Mouse (Mus musculus) neural tube, embryonic 14.5 days (tissue): ENCODE measurements around the gene Gm21750. TPM values are rescaled to one million over a fixed set of nuclear protein-coding genes. Genes with fewer than 3 reads are reported as not detected.

ENCODE experiments used
- ATAC-seq: fragments of 200-750 bp; cut with Nextera tagmentation; 2 replicates; pipeline ENCODE4 v1.8.0; 2017; ENCODE audit warnings: low read depth, mild to moderate bottlenecking, moderate TSS enrichment, moderate library complexity
- H3K27ac ChIP-seq: fragments of 300-500 bp; sonication (generic); 2 replicates; pipeline ENCODE4 v1.5.1; 2014; ENCODE audit warnings: low read depth, mild to moderate bottlenecking, control low read depth, low read length, moderate library complexity, mixed read lengths
- H3K27me3 ChIP-seq: fragments of 300-500 bp; sonication (generic); 2 replicates; pipeline ENCODE4 v1.6.1; 2014; ENCODE audit warnings: low read length; ENCODE audit not compliant: control insufficient read depth, insufficient read depth
- H3K36me3 ChIP-seq: fragments of 300-500 bp; sonication (generic); 2 replicates; pipeline ENCODE4 v1.6.1; 2014; ENCODE audit warnings: low read length, mixed read lengths; ENCODE audit not compliant: control insufficient read depth, insufficient read depth
- H3K4me1 ChIP-seq: fragments of 300-500 bp; sonication (generic); 2 replicates; pipeline ENCODE4 v1.6.1; 2014; ENCODE audit warnings: low read length; ENCODE audit not compliant: control insufficient read depth, insufficient read depth
- H3K4me2 ChIP-seq: fragments of 300-500 bp; sonication (generic); 2 replicates; pipeline ENCODE4 v1.6.1; 2014; ENCODE audit warnings: mild to moderate bottlenecking, low read depth, low read length, control low read depth
- H3K4me3 ChIP-seq: fragments of 300-500 bp; sonication (generic); 2 replicates; pipeline ENCODE4 v1.5.1; 2014; ENCODE audit warnings: low read depth, low read length, control low read depth, mixed read lengths
- H3K9ac ChIP-seq: fragments of 300-500 bp; sonication (generic); replicated peaks from 2 replicates; pipeline ENCODE4 v1.6.1; 2014; ENCODE audit warnings: low read depth, mild to moderate bottlenecking, control low read depth, low read length, mixed read lengths
- H3K9me3 ChIP-seq: fragments of 300-500 bp; sonication (generic); 2 replicates; pipeline ENCODE4 v1.6.1; 2016; ENCODE audit warnings: low read length; ENCODE audit not compliant: control insufficient read depth
- WGBS: fragments of 180-500 bp; shearing (Covaris S2); extraction: QIAGEN DNeasy Blood & Tissue Kit; methylation state at CpG from one replicate; pipeline ENCODE4 v1.1.7; 2014; 5-methylcytosine and 5-hydroxymethylcytosine counted together
- polyA plus RNA-seq: library from polyadenylated mRNA; unstranded; fragments of >200 nt; fragmentation: Nextera tagmentation; extraction: Ambion mirVana; gene quantifications from 2 replicates; pipeline ENCODE4 v1.2.1, GENCODE M21; 2014

The Gm21750 gene
- polyA plus RNA-seq, 1 experiment from 2014 or later: not detected

GRCm38 (mm10) chr14:73650179-73650578 lies 10.8 kb upstream of the Gm21750 start:
- Histone ChIP-seq H3K4me2 (no peak overlapping the region), H3K36me3 (no peaks in the 10 kb centered on the region), H3K4me1 (no peaks in the 10 kb centered on the region), H3K9ac (no peak overlapping the region), H3K4me3 (no peak overlapping the region), H3K27ac (no peak overlapping the region), H3K27me3 (no peaks in the 10 kb centered on the region), H3K9me3 (no peaks in the 10 kb centered on the region)
- WGBS: 90% methylated on average over 4 of the region's 4 CpGs
- no peak for ATAC-seq

- no peak overlapping the region for H3K4me3 ChIP-seq
- no peak overlapping the region for H3K4me2 ChIP-seq
- H3K9me3 ChIP-seq: no peaks in the 10 kb centered on the region
- no peaks in the 10 kb centered on the region for H3K27me3 ChIP-seq
- no peaks in the 10 kb centered on the region for H3K4me1 ChIP-seq
- no peak for ATAC-seq
- 83% methylated on average over 2 of the region's 2 CpGs for WGBS
- no peak overlapping the region for H3K9ac ChIP-seq
- no peaks in the 10 kb centered on the region for H3K36me3 ChIP-seq
- no peak overlapping the region for H3K27ac ChIP-seq
Measured at GRCm38 (mm10) chr14:73670091-73670490, 9.1 kb downstream of the Gm21750 start.

GRCm38 (mm10) chr14:73687726-73688125 lies 26.7 kb downstream of the Gm21750 start:
- Histone ChIP-seq H3K27ac (no peak overlapping the region), H3K4me1 (no peaks in the 10 kb centered on the region), H3K36me3 (no peaks in the 10 kb centered on the region), H3K4me3 (no peak overlapping the region), H3K9ac (no peak overlapping the region), H3K27me3 (no peaks in the 10 kb centered on the region), H3K9me3 (no peaks in the 10 kb centered on the region), H3K4me2 (no peak overlapping the region)
- WGBS: 69% methylated on average over 4 of the region's 4 CpGs
- no peak for ATAC-seq

GRCm38 (mm10) chr14:73688427-73688826 lies 27.4 kb downstream of the Gm21750 start:
- no peak for ATAC-seq
- Histone ChIP-seq H3K36me3 (no peaks in the 10 kb centered on the region), H3K27me3 (no peaks in the 10 kb centered on the region), H3K27ac (no peak overlapping the region), H3K9me3 (no peaks in the 10 kb centered on the region), H3K4me3 (no peak overlapping the region), H3K4me1 (no peaks in the 10 kb centered on the region), H3K9ac (no peak overlapping the region), H3K4me2 (no peak overlapping the region)
- 74% methylated on average over 2 of the region's 2 CpGs for WGBS

GRCm38 (mm10) chr14:73700256-73700655 lies 39.2 kb downstream of the Gm21750 start:
- Histone ChIP-seq H3K4me1 (no peaks in the 10 kb centered on the region), H3K27ac (no peak overlapping the region), H3K27me3 (no peaks in the 10 kb centered on the region), H3K4me3 (no peak overlapping the region), H3K9ac (no peak overlapping the region), H3K36me3 (no peaks in the 10 kb centered on the region), H3K4me2 (no peak overlapping the region), H3K9me3 (no peaks in the 10 kb centered on the region)
- WGBS: 71% methylated on average over 1 of the region's 1 CpGs
- no peak for ATAC-seq

DNA sequence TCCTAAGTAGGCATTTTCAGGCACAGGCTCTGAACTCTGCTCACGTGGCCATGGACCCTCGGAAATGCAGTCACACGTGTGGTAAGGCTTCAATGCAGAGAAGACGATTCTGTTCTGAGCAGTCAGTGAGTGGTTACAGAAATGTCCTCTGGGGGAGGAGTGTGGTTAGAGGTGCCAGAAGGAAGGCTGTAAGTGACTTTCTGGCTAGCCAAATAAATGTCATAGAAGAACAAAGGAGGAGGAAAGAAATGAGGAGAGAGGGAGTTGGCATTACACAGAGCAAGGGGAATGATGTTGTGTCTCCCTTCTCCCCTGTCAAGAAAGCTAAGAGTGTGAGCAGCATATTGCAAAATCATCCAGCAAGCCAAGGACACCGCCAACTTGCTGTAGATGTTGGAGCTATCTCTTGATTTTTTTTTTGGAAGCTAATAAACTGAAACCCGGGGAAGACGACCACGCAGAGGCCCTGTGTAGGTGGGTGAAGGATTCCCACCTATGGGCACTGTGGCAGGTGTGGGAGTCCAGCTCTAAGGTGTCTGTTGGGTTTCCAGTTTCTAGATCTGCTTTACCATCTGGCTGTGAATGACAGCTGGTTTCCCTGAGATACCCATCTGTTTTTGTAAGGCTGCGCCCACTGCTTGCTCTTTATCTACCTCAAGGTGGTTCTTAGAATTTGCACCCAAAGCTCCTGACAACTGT lies 48.5 kb downstream of the Gm21750 start:
- 92% methylated on average over 9 of the region's 9 CpGs for WGBS
- Histone ChIP-seq H3K9me3 (no peaks in the 10 kb centered on the region), H3K4me2 (no peak overlapping the region), H3K9ac (no peak overlapping the region), H3K4me3 (no peak overlapping the region), H3K36me3 (no peaks in the 10 kb centered on the region), H3K4me1 (no peaks in the 10 kb centered on the region), H3K27me3 (no peaks in the 10 kb centered on the region), H3K27ac (no peak overlapping the region)
- no peak for ATAC-seq

Other genes starting within 250 kb of the Gm21750 start
- gene Med4, start 151.2 kb upstream of the Gm21750 start, polyA plus RNA-seq: 79.1 and 80.7 TPM in 2 replicates
- gene Sucla2, start 135.9 kb upstream of the Gm21750 start, polyA plus RNA-seq: 139 and 150 TPM in 2 replicates
- 10.5 and 14.6 TPM in 2 replicates for gene Nudt15, start 113.0 kb upstream of the Gm21750 start, polyA plus RNA-seq